Mouse (Mus musculus) left cerebral cortex, postnatal 4 days (tissue): ENCODE data around the gene App. TPM values are rescaled to one million over a fixed set of nuclear protein-coding genes. Genes with fewer than 3 reads are reported as not detected.

ENCODE experiments used
- DNase-seq: peaks from one replicate; pipeline ENCODE4 v3.0.0-alpha.2; 2022
- intact Hi-C: fragments of 180-260 bp; cut with DNase I; formaldehyde crosslinking; loops from one replicate; pipeline ENCODE4 v1.15.1; 2025
- total RNA-seq, 2 experiments: library from RNA; stranded (reverse); gene quantifications; 2 replicates each; pipeline ENCODE4 v1.2.3; 2021

App gene
- total RNA-seq, 2 experiments from 2014 or later: 652 to 726 TPM

DNA sequence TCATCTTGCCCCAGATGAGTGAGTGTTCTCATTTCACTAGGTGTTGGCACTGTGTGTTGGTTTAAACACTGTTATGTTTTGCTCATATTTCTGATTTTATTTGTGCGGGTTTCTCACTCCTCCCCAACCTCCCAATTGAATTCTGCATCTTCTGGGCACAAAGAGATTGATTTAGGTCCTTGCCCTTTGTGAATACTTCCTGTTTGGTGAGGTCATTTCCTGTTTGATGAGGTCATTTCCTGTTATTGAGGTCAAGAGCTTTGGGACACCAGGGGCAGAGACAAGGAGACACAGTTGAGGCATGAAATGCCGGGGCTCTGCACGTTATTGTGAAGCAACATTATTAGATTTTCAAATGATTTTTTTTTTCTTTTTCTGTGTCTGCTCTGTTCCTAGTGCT lies 254.5 kb downstream of the App start:
- DNase-seq: no peak
- intact Hi-C loops: no loop called here

DNA sequence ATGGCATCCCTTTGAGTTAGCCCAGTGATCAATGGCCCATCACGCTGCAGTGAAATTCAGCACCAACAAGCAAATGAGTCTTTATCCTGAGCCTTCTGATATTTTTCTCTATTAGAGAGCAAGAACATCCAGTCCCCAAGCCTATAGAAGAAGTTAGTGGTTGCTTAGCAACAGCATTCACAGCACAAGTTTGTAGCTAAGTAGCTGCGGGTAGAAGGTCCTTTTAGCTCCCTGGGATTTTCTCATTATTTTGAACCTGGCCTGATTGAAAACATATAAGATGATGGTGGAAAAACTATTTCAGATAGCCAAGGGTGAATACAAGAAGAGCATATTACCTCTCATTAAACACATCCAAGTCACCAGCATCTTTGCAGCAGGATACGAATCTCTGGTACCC lies 256.8 kb downstream of the App start:
- intact Hi-C loops: loop anchor here (1.0 kb wide), 1 partner anchor 46 kb away; no protein-coding TSS in a partner anchor
- no peak for DNase-seq

DNA sequence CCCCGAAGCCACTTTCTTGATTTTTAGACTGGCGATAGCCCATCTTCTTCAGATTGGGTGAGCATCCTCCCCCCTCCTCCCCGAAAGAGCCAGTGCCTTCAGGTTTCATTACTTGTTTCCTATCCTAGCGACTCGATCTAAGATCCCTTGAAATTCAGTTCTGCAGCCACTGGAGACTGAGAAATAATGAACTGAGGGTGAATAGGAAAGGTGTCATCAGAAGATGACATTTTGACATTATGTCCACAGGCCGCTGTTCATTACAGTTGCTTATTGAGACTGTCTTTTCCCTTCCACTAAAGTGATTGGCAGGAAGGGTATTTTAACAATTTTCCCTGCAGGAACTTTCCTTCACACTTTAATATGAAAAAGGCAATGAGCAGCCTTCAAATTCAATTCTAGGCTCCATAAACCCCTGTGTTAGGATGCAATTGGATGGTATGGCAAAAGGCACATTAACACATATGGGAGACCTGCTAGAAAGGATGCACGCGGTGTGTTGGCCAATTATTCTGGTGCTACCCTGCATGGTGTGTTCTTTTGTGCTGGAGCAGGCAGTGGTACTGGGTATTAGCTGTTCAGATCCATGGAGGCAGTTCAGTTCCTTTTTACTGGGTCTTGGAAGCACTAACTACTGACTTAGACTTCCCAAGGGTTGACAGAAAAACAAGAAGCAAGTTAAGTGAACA lies 261.9 kb downstream of the App start:
- intact Hi-C loops: no loop called here
- no peak for DNase-seq

DNA sequence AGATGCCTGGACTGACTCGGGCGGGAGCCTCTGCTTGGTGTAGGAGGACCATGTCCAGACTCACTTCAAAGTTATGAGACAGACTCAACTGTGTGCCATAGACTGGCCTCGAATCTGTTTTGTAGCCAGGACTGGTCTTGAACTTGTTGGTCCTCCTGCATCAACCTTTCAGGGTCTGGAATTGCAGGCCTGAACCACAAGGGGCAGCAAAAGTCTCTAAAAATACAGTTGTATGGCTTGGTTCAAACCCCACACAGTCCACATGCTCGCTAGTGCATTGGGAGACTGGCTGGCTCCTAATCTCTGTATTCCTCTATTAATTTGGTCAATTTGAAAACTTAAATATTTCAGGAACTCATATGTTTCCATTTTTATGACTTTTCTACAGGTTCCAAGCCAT lies 270.6 kb downstream of the App start:
- DNase-seq: no peak
- intact Hi-C loops: no loop called here
